Mouse (Mus musculus) leukemia stem cell, adult 10-12 weeks (primary cell): ENCODE measurements around the gene Slc32a1. TPM values are rescaled to one million over a fixed set of nuclear protein-coding genes. Genes with fewer than 3 reads are reported as not detected.

Experiments used
- polyA plus RNA-seq: library from polyadenylated mRNA; stranded (reverse); fragments of >175 nt; gene quantifications from 2 replicates; pipeline ENCODE4 v1.2.3, GENCODE M21; 2012; ENCODE audit warnings: low replicate concordance

Gene Slc32a1
- not detected in 2 replicates for polyA plus RNA-seq

DNA sequence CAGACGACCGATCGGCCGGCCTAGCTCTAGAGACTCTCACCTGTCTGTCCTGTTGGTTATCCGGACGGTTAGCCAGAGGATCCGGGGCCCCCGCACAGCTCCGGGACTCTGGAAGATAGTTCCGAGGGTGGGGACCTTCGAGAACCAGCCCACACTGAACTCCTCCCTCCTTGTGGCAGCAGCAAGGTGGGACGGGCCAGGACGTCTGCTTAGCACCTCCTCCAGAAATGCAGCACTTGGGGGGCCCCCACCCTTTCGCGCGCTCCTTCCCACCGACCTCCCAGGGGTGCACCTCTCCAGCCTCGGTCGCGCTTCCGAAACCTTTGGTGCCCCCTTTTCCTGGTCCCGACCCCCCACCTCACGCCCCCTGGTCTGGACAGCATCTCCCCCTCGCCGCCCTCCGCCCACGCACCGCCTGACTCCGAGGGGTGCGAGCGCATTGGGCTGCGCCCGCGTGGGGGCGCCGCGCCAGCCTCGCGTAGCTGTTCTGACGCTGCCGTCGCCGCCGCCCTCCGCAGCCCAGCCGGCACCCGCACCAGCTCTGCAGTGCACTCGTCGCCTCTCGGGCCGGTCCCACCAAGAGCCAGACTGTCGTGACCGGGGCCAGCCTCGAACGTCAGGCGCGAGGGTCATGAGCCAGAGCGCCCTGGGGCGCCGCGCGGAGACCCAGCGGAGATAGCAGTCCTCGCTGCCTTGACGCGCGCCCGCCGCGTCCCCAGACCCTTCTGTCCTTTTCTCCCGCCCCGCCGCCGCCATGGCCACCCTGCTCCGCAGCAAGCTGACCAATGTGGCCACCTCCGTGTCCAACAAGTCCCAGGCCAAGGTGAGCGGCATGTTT is at the start of gene Slc32a1:
Gene Slc32a1, plus strand, starts transcription at position 280 of the 838 bp plus-strand sequence.

DNA sequence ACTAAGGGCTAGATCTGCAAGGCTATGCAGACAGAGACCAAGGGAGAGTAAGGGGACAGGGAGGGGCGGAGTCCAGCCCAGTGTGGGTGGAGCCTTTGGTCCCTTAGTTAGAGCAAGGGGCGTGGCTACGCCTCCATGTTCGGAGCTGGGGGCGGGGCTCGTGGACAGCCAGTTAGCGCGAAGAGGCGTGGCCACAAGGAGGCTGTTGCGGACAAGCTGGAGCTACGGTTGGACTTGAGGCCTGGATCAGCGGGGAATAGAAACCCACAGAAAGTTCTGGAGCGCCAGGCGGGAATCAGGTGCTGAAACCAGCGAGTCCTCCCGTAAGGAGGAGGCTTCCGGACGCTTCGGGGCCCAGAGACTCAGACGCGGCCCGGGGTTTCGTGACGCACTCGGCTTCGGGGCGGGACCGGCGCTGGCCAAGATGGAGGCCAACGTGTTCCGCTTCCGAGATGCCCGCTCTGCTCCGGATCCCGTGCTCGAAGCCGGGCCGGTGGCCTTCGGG is 14.2 kb downstream of the Slc32a1 start, which contains the start of gene Actr5:
Gene Actr5, plus strand, starts transcription at position 171 of the 505 bp plus-strand sequence.

DNA sequence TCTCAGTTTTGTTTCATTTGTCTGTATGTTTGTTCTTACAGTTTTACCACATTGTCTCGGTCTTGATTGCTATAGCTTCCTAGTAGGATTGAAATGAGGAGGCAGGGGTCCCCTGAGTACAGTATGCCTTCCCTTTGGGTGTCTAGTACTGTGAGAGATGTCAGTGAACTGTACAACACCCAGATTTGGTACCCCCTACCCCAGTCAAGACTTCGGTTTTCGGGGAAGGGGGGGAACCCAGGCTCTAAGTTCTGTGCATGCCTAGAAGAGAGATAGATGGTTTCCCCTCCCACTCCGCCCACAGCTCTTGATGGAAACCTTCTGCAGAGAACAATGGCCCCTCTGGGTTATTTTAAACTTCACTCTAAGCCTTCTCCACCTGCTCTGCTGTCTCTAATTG is 54.5 kb downstream of the Slc32a1 start, which contains the start of gene Ppp1r16b:
Gene Ppp1r16b, plus strand, starts transcription at position 301 of the 400 bp plus-strand sequence.

Other genes starting within 250 kb of the Slc32a1 start
- gene Snhg11, start 235.1 kb upstream of the Slc32a1 start, polyA plus RNA-seq = not detected in 2 replicates
- gene Ralgapb, start 200.9 kb upstream of the Slc32a1 start, polyA plus RNA-seq = 4.1 and 6.1 TPM in 2 replicates
- gene Adig, start 108.2 kb upstream of the Slc32a1 start, polyA plus RNA-seq = not detected in 2 replicates
- not detected in 2 replicates for gene Arhgap40, start 98.0 kb upstream of the Slc32a1 start, polyA plus RNA-seq
- 8.5 and 12.3 TPM in 2 replicates for gene Actr5, start 14.1 kb downstream of the Slc32a1 start, polyA plus RNA-seq
- 4.5 and 7.3 TPM in 2 replicates for gene Ppp1r16b, start 54.6 kb downstream of the Slc32a1 start, polyA plus RNA-seq
- 4.6 and 10.1 TPM in 2 replicates for gene Fam83d, start 157.3 kb downstream of the Slc32a1 start, polyA plus RNA-seq
- gene Dhx35, start 184.0 kb downstream of the Slc32a1 start, polyA plus RNA-seq = 4.2 and 7.7 TPM in 2 replicates